Mouse (Mus musculus) CH12.LX (cell line): ENCODE measurements around the gene Rora.

Experiments used
- CTCF ChIP-seq, 2 experiments: IDR thresholded peaks in 1 of 2; conservative IDR thresholded peaks in 1 of 2; 2 replicates each; pipeline ENCODE4 v1.5.1; 2011 to 2012; ENCODE audit warnings: low read depth in 2 of 2, low read length in 2 of 2, improper control_type of control experiment in 1 of 2, inconsistent platforms in 1 of 2, mild to moderate bottlenecking in 1 of 2, moderate library complexity in 1 of 2
- EP300 ChIP-seq: IDR thresholded peaks from 2 replicates; pipeline ENCODE4 v1.6.1; 2011; ENCODE audit warnings: low read length, improper control_type of control experiment
- HCFC1 ChIP-seq: IDR thresholded peaks from 2 replicates; pipeline ENCODE4 v1.6.1; 2012; ENCODE audit warnings: low read depth, mild to moderate bottlenecking, inconsistent platforms, low read length, improper control_type of control experiment
- NRF1 ChIP-seq: IDR thresholded peaks from 2 replicates; pipeline ENCODE4 v1.6.1; 2014; ENCODE audit warnings: low read depth, mild to moderate bottlenecking, inconsistent platforms, low read length, improper control_type of control experiment, moderate library complexity
- POLR2A ChIP-seq: IDR thresholded peaks from 2 replicates; pipeline ENCODE4 v1.6.1; 2011; ENCODE audit warnings: low read depth, mild to moderate bottlenecking, improper control_type of control experiment, low read length
- RCOR1 ChIP-seq: conservative IDR thresholded peaks from 2 replicates; pipeline ENCODE4 v1.6.1; 2012; ENCODE audit warnings: low read depth, mild to moderate bottlenecking, inconsistent platforms, low read length, improper control_type of control experiment

GRCm38 (mm10) chr9:69084086-69084719 lies 430.6 kb downstream of the Rora start:
- TF ChIP-seq CTCF (conservative IDR thresholded peaks at IDR 0.05 in 1 of 2, IDR thresholded peaks at IDR 0.05 in 1 of 2; ENCODE audit: low read depth in 2 of 2, low read length in 2 of 2), result no peak
- no peak for TF ChIP-seq POLR2A
- no peak for TF ChIP-seq NRF1
- TF ChIP-seq RCOR1, result no peak
- no peak for TF ChIP-seq HCFC1
- TF ChIP-seq EP300, result no peak
